Comparison of ENCODE assay signal across 9 mouse cellular contexts in genomic region chr9:61655433-61655981, GRCm38 (mm10).
DNase-seq lines count a peak whose midpoint lies in the region; ATAC-seq lines count a peak whose summit lies in the region.
"Had no signal": no experiment of that assay in that cellular context is flagged by ENCODE, and none has a peak within 500 bp of the region (broad histone marks: within the 10 kb centered on the region; RNA-seq: fewer than 3 reads in every experiment).

No protein-coding gene starts in this region.

- H3K4me1 ChIP-seq in stomach, embryonic 15.5 days: no peaks in the 10 kb centered on the region
- no peaks in the 10 kb centered on the region for H3K4me1 ChIP-seq in forebrain, embryonic 12.5 days
- H3K4me1 ChIP-seq: midbrain, embryonic 12.5 days had no signal

- WGBS in stomach, embryonic 15.5 days: 65% methylated on average over 9 of the region's 9 CpGs
- WGBS in forebrain, embryonic 12.5 days: 82% methylated on average over 9 of the region's 9 CpGs

- DNase-seq in layer of hippocampus, postnatal 10 days (ENCODE audit: low spot score in 2 of 2): peak; percentile 16 to 28
- DNase-seq in layer of hippocampus, adult 8-10 months (ENCODE audit: low spot score in 2 of 2): no peak
- DNase-seq in cerebellum, adult 8-10 months: peak; percentile 5
- peak; percentile 88 to 91 for DNase-seq in heart, postnatal 10 days
- DNase-seq in right cerebral cortex, adult 2 months (ENCODE audit: low spot score in 2 of 2): no peak

- no peaks in the 10 kb centered on the region for H3K9me3 ChIP-seq in stomach, embryonic 15.5 days
- no peaks in the 10 kb centered on the region for H3K9me3 ChIP-seq in forebrain, embryonic 12.5 days
- H3K9me3 ChIP-seq: midbrain, embryonic 12.5 days had no signal

- no peak overlapping the region for H3K27ac ChIP-seq in stomach, embryonic 15.5 days
- H3K27ac ChIP-seq in forebrain, embryonic 12.5 days: no peak overlapping the region
- H3K27ac ChIP-seq: midbrain, embryonic 12.5 days had no signal

- no peak overlapping the region for H3K4me2 ChIP-seq in stomach, embryonic 15.5 days
- H3K4me2 ChIP-seq in forebrain, embryonic 12.5 days: no peak overlapping the region
- H3K4me2 ChIP-seq: midbrain, embryonic 12.5 days had no signal

- H3K4me3 ChIP-seq in stomach, embryonic 15.5 days (replicated peaks): no peak overlapping the region
- no peak overlapping the region for H3K4me3 ChIP-seq in forebrain, embryonic 12.5 days (replicated peaks)
- H3K4me3 ChIP-seq: midbrain, embryonic 12.5 days had no signal

- intact Hi-C loops in heart, postnatal 10 days (cut with DNase I): loop anchor here (5.0 kb wide), 1 partner anchor 278 kb away; no protein-coding TSS in a partner anchor

- H3K9ac ChIP-seq in stomach, embryonic 15.5 days: no peak overlapping the region
- no peak overlapping the region for H3K9ac ChIP-seq in forebrain, embryonic 12.5 days
- H3K9ac ChIP-seq: midbrain, embryonic 12.5 days had no signal

- H3K36me3 ChIP-seq in stomach, embryonic 15.5 days: no peaks in the 10 kb centered on the region
- no peaks in the 10 kb centered on the region for H3K36me3 ChIP-seq in forebrain, embryonic 12.5 days (replicated peaks)
- H3K36me3 ChIP-seq: midbrain, embryonic 12.5 days had no signal

- ATAC-seq in stomach, embryonic 15.5 days (ENCODE audit: insufficient read depth, low FRiP score, low read depth): peak; percentile 65; the same call in 1 of the 2 replicates
- ATAC-seq in activated CD4-positive, CD25-positive, alpha-beta regulatory T cell, adult 4 months: no peak
- ATAC-seq in forebrain, embryonic 12.5 days (ENCODE audit: low FRiP score): no peak

- H3K27me3 ChIP-seq in stomach, embryonic 15.5 days (replicated peaks): no peaks in the 10 kb centered on the region
- 0 out of 2 replicates have a peak, but pooled peaks cover 9% of the 10 kb centered on the region for H3K27me3 ChIP-seq in forebrain, embryonic 12.5 days
- H3K27me3 ChIP-seq: midbrain, embryonic 12.5 days had no signal

Comparison
In these comparisons a context has a peak if more than half of its experiments do, and no peak if none do; other contexts are left out.
1. DNase-seq: peak in layer of hippocampus, postnatal 10 days (2 of 2), cerebellum, adult 8-10 months (single experiment) and heart, postnatal 10 days (2 of 2); none in layer of hippocampus, adult 8-10 months (0 of 2) and right cerebral cortex, adult 2 months (0 of 2).